Mouse (Mus musculus): ENCODE results near the gene Dicer1.

The Dicer1 gene

GRCm38 (mm10) chr12:104665521-104665920 is 86.2 kb downstream of the Dicer1 start:
- POLR2A ChIA-PET = no interaction called here
- CTCF ChIA-PET = no interaction called here

DNA sequence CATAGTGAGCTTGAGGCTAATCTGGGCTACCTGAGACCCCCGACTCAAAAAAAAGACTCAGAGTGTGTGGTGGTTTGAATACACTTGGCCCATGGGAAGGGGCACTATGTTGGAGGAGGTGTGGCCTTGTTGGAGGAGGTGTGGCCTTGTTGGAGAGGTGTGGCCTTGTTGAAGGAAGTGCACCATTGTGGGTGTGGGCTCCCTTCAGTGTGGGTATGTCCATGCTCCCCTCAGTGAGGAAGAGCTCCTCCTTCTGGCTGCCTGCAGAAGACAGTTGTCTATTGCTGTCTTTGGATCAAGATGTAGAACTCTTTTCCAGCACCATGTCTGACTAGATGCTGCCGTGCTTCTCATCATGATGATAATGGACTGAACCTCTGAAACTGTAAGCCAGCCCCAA is 95.6 kb downstream of the Dicer1 start:
- ChIA-PET CTCF (no interaction called here), POLR2A (interaction anchor here in 1 of 4 experiments (0.6 kb wide), 1 partner anchor 104 kb away, joined by 3 read pairs; no protein-coding TSS in a partner anchor)

DNA sequence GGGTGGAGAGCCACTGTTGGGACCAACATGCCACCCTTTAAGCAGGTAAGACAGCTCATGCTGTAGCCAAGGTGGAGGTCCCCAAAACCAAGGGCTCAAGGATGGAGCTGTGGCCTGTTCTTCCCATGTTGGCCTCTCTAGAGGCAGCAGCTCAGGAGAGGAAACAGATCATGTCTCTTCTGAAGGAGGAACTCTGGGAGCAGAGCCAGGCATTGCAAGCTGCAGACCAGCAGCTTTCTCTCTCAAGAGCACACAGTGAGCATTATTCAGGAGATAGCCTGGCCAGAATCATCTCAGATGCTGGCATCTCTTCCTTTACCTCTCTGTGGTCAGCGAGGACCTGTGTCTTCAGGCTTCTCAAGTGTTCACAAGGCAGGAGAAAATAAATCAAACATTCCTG is 96.7 kb downstream of the Dicer1 start:
- POLR2A ChIA-PET = no interaction called here
- CTCF ChIA-PET = no interaction called here

DNA sequence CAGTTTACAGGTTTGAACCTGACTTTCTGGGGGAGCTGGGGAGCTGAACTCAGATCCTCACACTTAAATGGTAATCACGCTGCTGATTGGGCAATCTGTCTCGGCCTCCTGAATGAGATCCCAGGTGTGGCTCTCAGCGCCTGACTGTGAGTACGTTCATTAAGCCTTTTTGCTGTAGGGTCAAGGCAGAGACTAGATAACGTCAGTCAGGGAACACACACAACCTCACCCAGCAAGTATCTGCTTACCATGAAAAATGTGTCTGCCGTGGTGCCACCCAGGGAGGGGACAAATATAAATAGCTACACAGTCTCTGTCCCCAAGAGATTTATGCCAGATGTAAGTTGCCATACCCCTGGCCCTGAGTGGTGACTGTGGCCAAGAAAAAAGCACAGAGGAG is 99.7 kb downstream of the Dicer1 start:
- ChIA-PET POLR2A (interaction anchor here in 1 of 4 experiments (0.5 kb wide), 1 partner anchor 89 kb away, joined by 3 read pairs; no protein-coding TSS in a partner anchor), CTCF (no interaction called here)

- ChIA-PET CTCF (interaction anchor here in 1 of 4 experiments (0.6 kb wide), 1 partner anchor 166 kb away, joined by 8 read pairs; no protein-coding TSS in a partner anchor), POLR2A (interaction anchor here in 1 of 4 experiments (0.7 kb wide), 1 partner anchor 16 kb away, joined by 3 read pairs; no protein-coding TSS in a partner anchor)
These were observed 100.5 kb downstream of the Dicer1 start for GRCm38 (mm10) chr12:104651269-104651668.

DNA sequence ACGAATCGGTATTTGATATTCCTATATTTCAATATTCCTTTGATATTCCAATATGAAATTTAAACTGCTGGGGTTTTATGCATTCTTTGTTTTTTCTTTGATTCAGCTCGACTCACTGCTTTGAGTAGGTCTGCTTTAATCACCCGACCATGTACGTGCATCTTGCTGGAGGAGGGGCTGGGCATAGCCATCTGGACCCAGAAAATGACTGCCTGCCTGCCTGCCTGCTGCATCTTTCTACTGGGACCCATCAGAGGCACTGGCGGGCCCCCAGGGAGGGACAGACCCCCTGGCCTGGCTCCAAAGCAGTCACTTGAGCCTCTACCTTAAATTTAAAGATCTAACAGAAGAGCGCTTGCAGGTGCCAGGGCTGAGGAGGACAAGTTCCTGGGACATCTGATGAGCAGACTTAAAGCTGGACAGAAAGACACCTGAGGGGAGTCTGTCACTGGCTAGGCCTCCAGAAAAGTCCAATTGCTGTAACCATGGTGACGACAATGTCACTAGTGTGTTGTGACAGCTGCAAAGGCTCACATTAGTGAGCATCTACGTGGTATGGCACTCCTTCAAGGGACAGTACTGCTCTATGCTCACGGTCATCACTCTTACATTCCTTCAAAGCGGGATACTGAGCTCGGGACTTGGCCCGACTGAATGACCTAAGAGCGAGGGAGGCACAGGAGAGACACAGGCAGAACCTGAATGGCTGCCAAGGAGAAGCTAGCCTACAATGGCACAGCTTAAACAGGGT is 101.1 kb downstream of the Dicer1 start:
- ChIA-PET POLR2A (interaction anchor here in 1 of 4 experiments (0.7 kb wide), 1 partner anchor 17 kb away, joined by 3 read pairs; no protein-coding TSS in a partner anchor), CTCF (interaction anchor here in 1 of 4 experiments (0.6 kb wide), 1 partner anchor 165 kb away, joined by 8 read pairs; no protein-coding TSS in a partner anchor)

- ChIA-PET CTCF (interaction anchor here in 1 of 4 experiments (0.7 kb wide), 1 partner anchor 11 kb away, joined by 5 read pairs; no protein-coding TSS in a partner anchor), POLR2A (interaction anchor here in 1 of 4 experiments (0.7 kb wide), 1 partner anchor 28 kb away, joined by 6 read pairs; no protein-coding TSS in a partner anchor)
These were observed 103.4 kb downstream of the Dicer1 start for GRCm38 (mm10) chr12:104648366-104648765.

DNA sequence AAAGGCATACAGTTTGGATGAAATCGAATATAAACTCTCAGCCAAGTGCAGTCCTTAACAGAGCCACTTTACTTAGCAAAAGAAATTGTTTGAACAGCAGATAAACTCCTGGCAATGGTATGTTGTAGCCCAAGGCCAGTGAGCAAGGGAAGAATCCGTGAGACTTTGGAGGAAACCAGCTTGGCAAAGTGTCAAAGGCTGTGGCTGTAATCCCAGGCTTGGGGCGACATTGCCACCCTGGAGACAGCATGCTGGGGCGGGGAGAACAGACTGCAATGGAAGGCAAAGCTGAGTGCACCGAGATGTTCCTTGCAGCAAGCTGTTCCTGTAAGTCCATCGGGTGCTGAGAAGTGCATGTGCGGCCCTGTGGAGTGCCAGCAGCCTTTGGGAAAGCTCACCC is 109.4 kb downstream of the Dicer1 start:
- ChIA-PET CTCF (interaction anchor here in 2 of 4 experiments (0.6 to 0.7 kb wide), 2 partner anchors 8 to 98 kb away, joined by 3 to 5 read pairs; no protein-coding TSS in a partner anchor), POLR2A (interaction anchor here in 2 of 4 experiments (0.5 to 1.0 kb wide), 4 partner anchors 23 to 331 kb away, joined by 3 to 4 read pairs (median 3); no protein-coding TSS in a partner anchor)

GRCm38 (mm10) chr12:104640934-104641333 is 110.8 kb downstream of the Dicer1 start:
- CTCF ChIA-PET = interaction anchor here in 1 of 4 experiments (1.4 kb wide), 1 partner anchor 299 kb away, joined by 4 read pairs; no protein-coding TSS in a partner anchor
- POLR2A ChIA-PET = interaction anchor here in 1 of 4 experiments (0.6 kb wide), 1 partner anchor 49 kb away, joined by 3 read pairs; no protein-coding TSS in a partner anchor

- ChIA-PET POLR2A (interaction anchor here in 1 of 4 experiments (0.6 kb wide), 1 partner anchor 1093 kb away, joined by 4 read pairs; no protein-coding TSS in a partner anchor), CTCF (no interaction called here)
These were observed 113.6 kb downstream of the Dicer1 start for GRCm38 (mm10) chr12:104638156-104638555.
